Mouse (Mus musculus): ENCODE data around the gene Fam207a.

Fam207a gene

DNA sequence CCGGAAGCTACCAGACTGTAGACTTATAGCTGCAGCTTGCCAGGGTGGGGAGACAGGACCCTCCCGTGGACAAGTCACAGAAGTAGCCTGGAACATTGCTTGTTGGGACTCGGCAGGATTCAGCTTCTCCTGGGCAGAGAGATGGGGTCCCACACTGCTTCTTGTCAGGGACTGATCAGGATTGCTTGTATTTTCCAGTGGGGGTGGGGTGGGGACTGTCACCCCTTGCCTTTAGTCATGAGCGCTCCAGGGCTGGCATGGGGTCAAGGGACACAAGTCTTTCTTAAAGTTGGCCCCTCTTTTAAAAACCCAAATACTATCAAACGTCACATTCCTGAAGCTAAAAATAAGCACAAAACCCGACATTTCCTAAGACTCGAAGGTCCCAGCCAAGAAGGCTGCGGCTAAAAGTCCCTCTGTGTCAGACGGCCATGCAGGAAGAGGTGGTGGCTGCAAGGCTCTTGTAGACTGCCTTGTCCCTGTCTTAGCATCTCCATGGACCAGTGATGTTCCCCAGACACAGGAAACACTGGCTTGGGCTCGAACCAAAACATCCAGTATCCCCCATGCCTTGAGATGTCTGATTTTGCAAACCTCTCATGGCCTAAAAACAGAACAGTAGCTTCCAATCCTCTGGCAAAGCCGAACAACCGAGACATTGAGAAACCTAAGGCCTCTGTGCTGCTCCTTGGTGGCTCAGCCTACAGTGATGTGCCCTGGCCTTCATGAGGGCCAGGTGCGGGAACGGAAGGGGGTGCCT is 60.2 kb downstream of the Fam207a start:
- in situ Hi-C loops (cut with MboI, MseI): no loop called here

DNA sequence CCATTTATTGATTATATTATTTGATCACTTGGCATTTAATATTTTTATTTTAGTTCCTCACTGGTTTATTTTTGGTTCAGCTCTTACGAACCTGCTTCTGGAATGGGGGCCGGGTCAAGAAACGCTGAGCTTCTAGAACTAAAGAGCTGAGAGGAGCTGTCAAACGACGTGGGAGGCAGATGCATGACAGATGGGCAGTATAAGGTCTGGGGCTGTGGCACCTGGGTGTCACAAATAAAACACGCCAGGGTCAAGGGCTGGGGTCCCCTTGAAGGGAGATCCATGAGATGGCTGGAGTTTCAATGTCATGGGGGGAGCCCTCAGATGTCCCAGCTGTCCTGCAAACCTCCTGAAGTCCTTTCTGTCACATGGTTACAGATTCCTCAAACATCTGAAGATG is 60.8 kb downstream of the Fam207a start:
- in situ Hi-C loops (cut with MboI, MseI): no loop called here

DNA sequence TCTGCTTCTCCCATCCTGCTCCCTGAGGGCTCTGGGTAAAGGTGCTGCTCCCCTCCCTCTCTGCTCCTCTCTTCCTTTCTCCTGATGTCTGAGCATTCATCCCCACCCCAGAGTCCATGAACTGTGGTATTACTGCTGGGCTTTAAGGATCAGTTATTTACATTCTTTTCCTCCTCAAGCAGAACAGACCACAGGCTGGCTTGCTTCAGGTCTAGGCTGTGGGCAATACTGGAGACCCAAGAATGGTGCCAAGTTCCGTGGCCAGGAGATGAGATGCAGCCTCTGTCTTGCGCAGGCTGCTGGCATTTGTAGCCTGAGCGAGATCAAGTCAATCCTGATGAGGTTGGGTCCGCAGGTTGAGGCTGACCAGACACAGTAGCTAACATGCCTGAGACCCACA is 63.8 kb downstream of the Fam207a start:
- in situ Hi-C loops (cut with MboI, MseI): no loop called here

DNA sequence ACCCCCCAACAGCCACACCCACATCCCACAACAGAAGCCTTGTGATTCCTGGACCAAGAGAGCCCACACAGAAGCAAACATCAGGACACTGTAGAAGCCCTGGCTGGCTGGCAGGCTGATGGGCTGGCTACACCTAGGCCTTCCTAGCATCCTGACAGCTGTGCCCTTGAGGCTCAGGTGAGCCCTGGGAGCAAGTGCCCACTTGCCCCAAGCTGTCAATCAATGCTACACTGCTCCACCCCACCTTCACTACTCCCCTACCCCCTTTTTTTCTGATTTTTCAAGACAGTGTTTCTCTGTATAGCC is 65.5 kb downstream of the Fam207a start:
- in situ Hi-C loops (cut with MboI, MseI): no loop called here

DNA sequence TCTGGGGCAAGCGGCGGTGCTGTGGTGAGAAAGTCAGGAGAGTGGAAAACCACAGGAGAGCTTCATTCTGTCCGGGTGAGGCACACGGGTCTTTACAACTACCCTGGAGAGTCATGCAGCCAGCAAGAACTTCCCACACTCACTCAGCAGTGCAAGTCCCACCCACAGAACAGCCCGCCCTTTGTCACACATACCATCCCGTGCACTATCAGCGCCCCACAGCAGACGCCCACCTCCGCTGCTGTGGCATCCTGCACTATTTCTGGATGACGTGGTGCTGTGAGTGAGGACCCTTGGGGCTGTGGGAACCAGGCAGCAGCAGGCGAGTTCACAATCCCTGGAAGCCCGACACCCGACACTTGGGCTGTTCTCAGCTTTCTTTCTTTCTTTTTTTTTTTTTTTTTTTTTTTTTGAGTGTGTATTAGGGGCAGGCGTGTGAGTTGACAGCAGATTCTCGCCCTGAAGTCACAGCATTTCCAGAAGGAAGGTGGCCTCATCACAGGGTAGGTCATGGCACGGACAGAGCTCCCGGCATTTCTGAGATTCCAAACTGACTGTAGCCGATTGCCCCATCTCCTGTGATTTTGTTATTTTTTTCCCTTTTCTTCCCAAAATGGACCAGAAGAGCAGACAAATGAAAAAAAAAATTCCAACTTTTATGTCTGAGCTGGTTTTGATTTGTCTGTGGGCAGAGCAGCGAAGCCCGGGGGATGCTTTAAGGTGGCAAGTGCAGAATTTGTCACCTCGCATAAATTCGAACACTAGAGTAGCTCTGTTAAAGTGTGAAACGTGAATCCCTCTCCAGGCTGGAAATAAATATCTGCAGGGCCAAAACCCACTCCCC is 66.0 kb downstream of the Fam207a start:
- in situ Hi-C loops (cut with MboI, MseI): no loop called here

DNA sequence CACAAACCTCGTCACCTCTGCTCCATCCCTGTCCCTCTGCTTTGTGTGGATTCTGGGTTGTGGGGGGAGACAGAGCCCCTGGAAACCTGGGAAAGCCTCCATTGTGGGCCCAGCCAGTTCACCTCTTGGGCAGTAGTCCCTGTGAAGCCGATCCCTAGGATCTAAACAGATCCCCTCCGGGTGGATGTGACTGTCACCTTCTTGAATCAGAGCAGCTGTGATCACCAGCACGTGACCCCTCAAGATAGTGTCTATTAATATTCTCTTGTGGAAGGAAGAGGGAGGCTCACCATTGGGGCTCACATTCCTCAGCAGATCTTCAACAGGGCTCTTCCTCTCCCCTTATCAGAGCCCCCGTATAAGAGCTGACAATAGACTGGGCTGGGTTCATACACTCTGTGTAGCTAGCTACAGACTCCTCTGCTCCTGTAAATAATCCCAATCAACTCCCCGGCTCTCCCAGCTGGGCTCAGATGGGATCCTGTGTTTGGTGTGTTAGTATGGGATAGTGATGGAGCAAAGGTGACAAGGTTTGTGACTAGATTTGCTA is 66.8 kb downstream of the Fam207a start:
- in situ Hi-C loops (cut with MboI, MseI): no loop called here

DNA sequence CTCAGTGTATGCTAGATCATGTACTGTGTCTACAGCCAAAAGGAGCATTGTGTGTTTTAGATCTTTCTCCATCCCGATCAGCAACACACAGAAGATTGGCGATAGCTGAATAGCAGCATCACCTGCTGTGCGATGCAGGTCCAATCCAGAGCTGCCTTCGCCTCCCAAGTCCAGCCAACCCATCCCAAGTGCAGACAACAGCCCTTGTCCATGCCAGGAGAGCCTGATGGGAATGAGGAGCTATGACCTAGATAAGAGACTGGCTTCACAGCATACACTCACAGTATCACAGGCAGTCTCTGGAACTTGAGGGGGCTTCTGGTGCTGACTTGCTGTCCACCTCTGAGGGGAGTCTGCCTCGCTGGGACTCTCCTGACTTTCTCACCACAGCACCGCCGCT is 67.4 kb downstream of the Fam207a start:
- in situ Hi-C loops (cut with MboI, MseI): no loop called here

DNA sequence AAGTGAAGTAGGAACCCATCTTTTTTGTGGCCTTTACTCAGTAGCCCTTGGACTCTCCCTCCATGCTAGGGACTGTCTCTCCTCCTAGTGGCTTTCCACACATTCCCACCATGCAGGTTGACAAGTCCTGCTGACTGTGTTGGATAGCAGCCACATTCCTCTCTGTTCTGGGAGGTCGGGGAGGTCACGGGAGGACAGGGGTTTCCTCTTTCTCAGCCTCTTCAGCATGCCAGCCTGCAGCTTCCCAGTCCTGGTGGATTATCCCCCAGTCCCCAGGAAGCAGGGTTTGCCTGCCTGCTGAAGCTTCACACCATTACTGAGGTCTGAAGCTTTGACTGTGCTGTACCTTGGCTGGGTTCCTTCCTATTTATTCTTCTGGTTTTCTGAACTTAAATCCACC is 67.8 kb downstream of the Fam207a start:
- in situ Hi-C loops (cut with MboI, MseI): no loop called here

DNA sequence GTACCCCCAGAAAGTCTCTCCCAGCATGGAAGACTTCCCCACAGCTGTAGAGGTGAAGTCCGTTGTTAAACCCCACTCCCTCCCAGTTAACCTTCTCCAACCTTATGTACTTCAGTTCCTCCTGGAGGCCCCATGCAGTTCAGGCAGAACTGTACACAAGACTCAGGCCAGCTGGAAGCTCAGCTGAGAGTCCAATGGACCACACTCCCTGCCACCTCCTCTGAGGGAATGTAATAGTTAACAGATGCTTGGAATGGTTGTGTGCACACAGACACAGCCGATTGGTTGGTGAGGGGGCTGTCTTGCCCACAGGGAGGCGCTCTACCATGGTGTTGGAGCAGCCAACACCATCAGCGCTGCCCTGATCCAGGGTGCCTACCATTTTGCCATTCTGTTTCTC is 73.3 kb downstream of the Fam207a start:
- in situ Hi-C loops (cut with MboI, MseI): no loop called here

DNA sequence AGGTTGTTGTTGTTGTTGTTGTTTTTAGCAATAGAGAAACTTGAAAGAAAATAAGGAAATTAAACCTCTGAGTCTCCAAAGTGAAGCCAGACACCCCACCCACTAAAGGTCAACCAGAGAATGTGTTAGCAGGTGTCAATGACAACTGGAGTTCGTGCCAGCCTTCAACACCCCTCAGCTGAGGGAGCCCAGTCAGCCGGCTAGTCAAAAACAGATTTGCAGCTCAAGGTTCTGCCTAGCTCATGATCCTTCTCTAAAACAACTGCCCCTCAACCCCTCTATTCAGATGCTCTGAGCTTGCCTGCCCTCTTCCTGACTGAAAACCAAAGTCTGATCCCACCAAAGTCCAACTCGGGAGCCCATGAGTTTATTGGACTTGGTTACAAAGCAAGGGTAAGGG is 73.8 kb downstream of the Fam207a start:
- in situ Hi-C loops (cut with MboI, MseI): no loop called here

DNA sequence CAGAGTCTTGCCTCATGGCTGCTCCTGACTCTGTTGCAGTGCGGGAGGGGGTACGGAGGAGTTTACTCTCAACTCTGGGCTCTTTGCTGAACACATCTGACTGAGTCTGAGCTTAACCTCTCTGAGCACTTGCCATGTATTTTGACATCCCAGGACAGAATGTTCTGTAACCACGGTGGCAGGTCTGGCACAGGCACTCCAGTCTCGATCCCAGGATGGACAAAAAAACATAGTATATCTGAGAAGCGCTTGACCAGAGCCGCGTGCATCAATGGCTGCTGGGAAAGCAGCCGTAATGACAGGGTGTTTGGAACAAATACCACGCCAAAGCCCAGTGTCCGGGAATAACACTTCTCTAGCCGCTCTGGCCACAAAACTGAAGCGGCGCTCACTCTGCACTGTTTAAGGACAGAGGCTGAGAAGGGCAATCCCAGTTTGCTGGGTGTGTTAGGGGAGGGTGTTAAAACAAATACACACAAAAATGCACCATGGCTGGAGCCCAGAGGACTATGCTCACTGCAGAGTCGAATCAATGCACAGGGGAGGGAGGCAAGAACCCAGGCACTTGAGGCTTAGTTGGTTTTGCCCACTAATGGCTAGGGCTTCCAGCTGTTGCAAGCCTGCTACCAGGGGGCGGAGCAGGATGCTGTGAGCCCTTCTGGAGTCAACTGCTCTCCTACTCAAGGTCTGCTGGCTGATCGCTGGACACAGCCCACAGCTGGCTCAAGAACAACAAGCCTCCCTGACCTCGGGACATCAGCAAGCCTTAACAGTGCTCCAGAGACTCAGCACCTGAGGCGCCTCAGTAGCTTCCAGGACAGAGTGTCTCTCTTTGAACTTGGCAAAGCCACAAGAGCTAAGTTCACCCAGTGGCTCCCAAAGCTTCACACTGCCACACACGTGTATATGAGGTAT is 74.5 kb downstream of the Fam207a start:
- in situ Hi-C loops (cut with MboI, MseI): no loop called here

DNA sequence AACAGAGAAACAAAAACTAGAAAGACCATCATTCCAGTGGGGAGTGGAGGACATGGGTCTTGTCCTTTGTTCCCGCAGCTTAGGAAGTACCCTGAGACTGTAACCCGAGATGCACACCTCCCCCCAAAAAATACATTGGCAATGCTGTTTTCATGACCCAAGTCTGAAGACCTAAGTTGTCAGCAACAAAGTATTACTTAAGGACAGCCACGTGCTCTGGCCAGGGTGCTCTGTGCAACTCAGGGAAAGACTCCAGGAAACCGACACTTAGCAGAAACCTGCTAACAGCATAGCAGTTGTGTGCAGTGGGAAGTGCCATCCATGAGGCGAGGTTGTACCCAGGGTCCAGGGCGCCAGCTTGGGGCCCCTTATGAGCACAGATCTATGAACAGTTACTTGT is 75.3 kb downstream of the Fam207a start:
- in situ Hi-C loops (cut with MboI, MseI): no loop called here

DNA sequence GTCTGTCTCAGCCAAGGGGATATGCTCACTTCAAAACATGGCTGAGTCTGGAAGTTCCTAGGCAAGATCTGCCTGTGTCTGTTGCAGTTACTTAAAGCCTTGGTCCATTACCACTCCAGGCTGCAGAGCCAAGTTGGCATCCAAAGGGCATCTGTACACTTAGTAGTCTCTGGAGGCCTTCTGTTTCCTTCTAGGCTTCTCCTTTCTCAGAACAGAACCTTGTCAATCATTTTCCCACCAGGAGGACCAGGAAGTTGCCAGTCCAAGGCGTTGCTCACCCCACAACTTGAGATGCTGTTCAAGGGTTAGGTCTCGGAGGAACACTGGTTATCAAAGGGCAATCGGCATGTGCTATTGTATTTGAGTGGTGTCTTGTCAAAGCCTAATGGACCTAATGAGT is 76.6 kb downstream of the Fam207a start:
- in situ Hi-C loops (cut with MboI, MseI): no loop called here

DNA sequence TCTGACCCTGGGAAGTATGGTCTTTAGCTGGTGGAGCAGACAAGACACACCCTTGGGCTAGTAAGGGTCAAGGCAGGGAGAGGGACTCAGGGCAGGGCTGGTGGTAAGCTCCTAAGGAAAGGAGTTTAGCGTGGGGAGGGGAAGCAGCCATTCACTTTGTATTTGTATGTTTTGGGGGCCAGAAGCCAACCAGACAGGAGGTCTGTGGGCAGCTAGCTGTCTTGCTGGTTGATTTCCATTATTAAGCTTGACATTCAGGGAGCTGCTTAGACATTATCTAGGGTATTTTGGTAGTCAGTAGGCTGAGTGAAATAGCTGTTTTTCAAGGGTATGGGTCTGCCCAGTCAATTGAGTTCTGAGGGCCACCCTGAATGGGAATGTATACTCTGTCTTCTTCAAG is 77.6 kb downstream of the Fam207a start:
- in situ Hi-C loops (cut with MboI, MseI): no loop called here

Measured in regulatory T cell (primary cell).